Mouse (Mus musculus): ENCODE results near the gene Isoc2a. TPM values are rescaled to one million over a fixed set of nuclear protein-coding genes. Genes with fewer than 3 reads are reported as not detected.

The Isoc2a gene
- polyA plus RNA-seq, 1 experiment from 2014 or later: 2.3 TPM

DNA sequence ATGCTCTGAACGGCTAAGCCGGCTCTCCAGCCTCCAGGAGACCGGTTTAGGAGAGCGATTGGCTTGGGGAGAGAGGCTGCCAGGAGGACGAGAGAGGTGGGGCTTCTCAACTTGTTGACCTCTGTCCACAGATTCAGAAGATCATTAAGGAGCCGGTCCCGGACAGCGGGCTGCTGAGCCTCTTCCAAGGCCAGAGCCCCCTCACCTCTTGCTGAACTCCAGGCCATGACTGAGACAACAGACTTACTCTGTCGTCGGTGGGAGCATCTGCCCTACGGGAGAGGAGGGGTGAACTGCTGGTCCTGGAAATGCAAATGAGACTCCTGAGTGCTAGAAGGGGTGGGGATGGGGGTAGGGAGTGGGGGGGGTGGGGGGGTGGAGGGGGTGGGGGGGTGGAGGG lies 18.2 kb downstream of the Isoc2a start:
- no peak for ATAC-seq
- TF ChIP-seq CTCF (IDR thresholded peaks at IDR 0.05; ENCODE audit: low read depth): no peak
- no peak for TF ChIP-seq EP300 (IDR thresholded peaks at IDR 0.05; ENCODE audit: low read depth)

DNA sequence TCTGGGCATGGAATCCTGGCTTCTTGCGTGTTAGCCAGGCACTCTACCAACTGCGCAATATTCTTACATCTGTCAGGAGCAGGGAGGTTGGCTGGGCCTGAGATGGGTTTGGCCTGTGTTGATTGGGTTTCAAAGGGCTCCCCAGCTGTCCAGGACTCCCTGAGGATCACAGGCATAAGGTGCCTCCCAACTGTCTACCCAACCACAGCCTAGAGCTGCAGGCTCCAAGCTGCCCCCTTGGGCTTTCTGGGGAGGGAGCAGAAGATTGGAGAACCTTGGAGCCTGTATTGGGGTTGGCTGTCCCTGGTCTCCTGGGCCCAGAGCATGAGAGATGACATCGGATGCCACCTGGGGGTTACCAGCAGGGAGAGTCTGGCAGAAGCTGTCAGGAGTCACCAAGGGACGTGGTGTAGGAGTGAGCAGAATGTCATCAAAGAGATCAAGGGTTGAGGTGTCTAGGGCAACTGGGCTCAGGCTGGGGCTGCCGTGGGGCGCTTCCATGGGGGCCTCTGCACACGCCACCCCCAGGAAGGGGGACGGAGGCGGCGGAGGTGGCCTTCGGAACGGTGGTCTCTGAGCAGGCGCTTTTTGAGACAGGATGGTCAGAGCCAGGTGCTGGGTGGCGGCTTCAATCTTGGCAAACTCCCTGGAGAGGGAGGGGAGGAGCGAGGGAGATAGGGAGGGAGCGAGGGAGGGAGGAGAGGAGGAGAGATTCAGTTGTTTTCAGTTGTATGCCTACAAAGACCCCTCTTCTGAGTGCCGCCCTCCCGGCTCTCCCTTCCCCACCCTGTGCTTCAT lies 22.1 kb downstream of the Isoc2a start:
- Histone ChIP-seq H3K27ac (ENCODE audit: low read depth) (0 out of 2 replicates have a peak overlapping the region, but pooled peaks have one; percentile 29), H3K4me1 (ENCODE audit: insufficient read depth) (peaks cover 16% of the 10 kb centered on the region), H3K27me3 (ENCODE audit: insufficient read depth, low read length) (0 out of 2 replicates have a peak, but pooled peaks cover 4% of the 10 kb centered on the region), H3K9ac (replicated peaks) (peak overlapping the region; percentile 26; the same call in 1 of the 2 replicates), H3K4me2 (ENCODE audit: low read depth, low read length) (peak overlapping the region; percentile 76), H3K9me3 (ENCODE audit: low read length) (no peaks in the 10 kb centered on the region), H3K36me3 (replicated peaks; ENCODE audit: insufficient read depth, low read length) (0 out of 2 replicates have a peak, but pooled peaks cover 3% of the 10 kb centered on the region), H3K4me3 (ENCODE audit: low read depth, low read length) (peak overlapping the region; percentile 39)
- 33% methylated on average over 18 of the region's 18 CpGs for WGBS (ENCODE audit: insufficient replicate concordance)
- TF ChIP-seq EP300 (IDR thresholded peaks at IDR 0.05; ENCODE audit: low read depth) (no peak), CTCF (IDR thresholded peaks at IDR 0.05; ENCODE audit: low read depth) (no peak)
- DNase-seq (no peak), ATAC-seq (peak; percentile 35; the same call in 1 of the 2 replicates)

More for the DNA sequence above, 18.2 kb downstream of the Isoc2a start:
- WGBS (ENCODE audit: insufficient replicate concordance): 81% methylated on average over 9 of the region's 11 CpGs
- H3K4me3 ChIP-seq (ENCODE audit: low read depth, low read length): no peak overlapping the region
- no peak overlapping the region for H3K9ac ChIP-seq (replicated peaks)
- no peak for DNase-seq
- no peaks in the 10 kb centered on the region for H3K9me3 ChIP-seq (ENCODE audit: low read length)
- no peak overlapping the region for H3K4me2 ChIP-seq (ENCODE audit: low read depth, low read length)
- H3K27ac ChIP-seq (ENCODE audit: low read depth): no peak overlapping the region
- H3K4me1 ChIP-seq (ENCODE audit: insufficient read depth): peaks cover 10% of the 10 kb centered on the region
- H3K36me3 ChIP-seq (replicated peaks; ENCODE audit: insufficient read depth, low read length): peaks cover 7% of the 10 kb centered on the region; the same call in 1 of the 2 replicates
- 0 out of 2 replicates have a peak, but pooled peaks cover 4% of the 10 kb centered on the region for H3K27me3 ChIP-seq (ENCODE audit: insufficient read depth, low read length)

DNA sequence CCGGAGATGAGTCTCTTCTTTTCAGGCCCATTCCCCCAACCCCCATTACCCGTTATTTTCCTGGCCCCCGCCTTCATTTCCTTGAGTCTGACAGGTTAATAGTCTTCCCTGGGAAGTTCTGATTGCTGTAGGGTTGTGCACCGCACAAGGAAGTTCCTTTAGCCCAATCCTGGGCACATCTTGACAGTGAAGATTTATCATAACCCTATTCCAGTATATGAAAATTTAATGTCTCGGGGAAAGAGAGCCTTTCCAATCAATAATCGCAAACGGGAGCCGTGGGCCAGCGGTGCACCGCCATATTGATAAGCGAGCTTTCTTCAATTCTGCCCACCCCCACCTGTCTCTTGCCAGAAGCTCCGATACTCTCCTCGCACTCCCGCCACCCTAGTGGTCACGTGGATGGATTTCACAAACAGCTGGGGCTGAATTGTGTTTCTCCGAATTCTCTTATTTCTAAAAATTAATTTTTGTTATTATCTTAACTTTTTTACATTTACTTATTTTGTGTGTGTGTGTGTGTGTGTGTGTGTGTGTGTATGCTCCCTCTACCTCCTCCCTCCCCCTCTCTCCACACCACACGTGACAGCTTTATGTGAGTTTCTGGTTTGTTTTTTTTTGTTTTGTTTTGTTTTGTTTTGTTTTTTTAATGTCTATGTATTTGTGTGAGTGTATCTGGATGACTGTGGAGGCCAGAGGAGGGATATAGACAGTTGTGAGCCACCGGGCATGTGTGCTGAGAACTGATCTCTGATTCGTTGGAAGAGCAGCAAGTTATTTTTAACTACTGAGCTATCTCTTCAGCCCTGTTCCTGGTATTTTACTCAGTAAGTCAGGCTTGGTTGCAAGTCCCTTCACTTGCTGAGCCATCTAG lies 22.9 kb downstream of the Isoc2a start:
- Histone ChIP-seq H3K4me1 (ENCODE audit: insufficient read depth) (peaks cover 16% of the 10 kb centered on the region), H3K27me3 (ENCODE audit: insufficient read depth, low read length) (0 out of 2 replicates have a peak, but pooled peaks cover 4% of the 10 kb centered on the region), H3K27ac (ENCODE audit: low read depth) (peak overlapping the region; percentile 37; the same call in 1 of the 2 replicates), H3K4me3 (ENCODE audit: low read depth, low read length) (peak overlapping the region; percentile 39), H3K9ac (replicated peaks) (peak overlapping the region; percentile 26), H3K36me3 (replicated peaks; ENCODE audit: insufficient read depth, low read length) (no peaks in the 10 kb centered on the region), H3K9me3 (ENCODE audit: low read length) (no peaks in the 10 kb centered on the region), H3K4me2 (ENCODE audit: low read depth, low read length) (peak overlapping the region; percentile 76)
- no peak for TF ChIP-seq EP300 (IDR thresholded peaks at IDR 0.05; ENCODE audit: low read depth)
- TF ChIP-seq CTCF (IDR thresholded peaks at IDR 0.05; ENCODE audit: low read depth): 0 out of 2 replicates have a peak, but pooled peaks have one; percentile 1
- ATAC-seq (peak; percentile 56), DNase-seq (peak; percentile 36)
- 6% methylated on average over 19 of the region's 19 CpGs for WGBS (ENCODE audit: insufficient replicate concordance)

GRCm38 (mm10) chr7:4900523-4900851 lies 23.5 kb downstream of the Isoc2a start:
- DNase-seq: no peak
- WGBS (ENCODE audit: insufficient replicate concordance): 23% methylated on average over 11 of the region's 11 CpGs
- Histone ChIP-seq H3K4me1 (ENCODE audit: insufficient read depth) (peaks cover 16% of the 10 kb centered on the region), H3K27ac (ENCODE audit: low read depth) (peak overlapping the region; percentile 37; the same call in 1 of the 2 replicates), H3K9ac (replicated peaks) (no peak overlapping the region; the same call in 1 of the 2 replicates), H3K36me3 (replicated peaks; ENCODE audit: insufficient read depth, low read length) (no peaks in the 10 kb centered on the region), H3K9me3 (ENCODE audit: low read length) (no peaks in the 10 kb centered on the region), H3K4me2 (ENCODE audit: low read depth, low read length) (peak overlapping the region; percentile 76), H3K27me3 (ENCODE audit: insufficient read depth, low read length) (0 out of 2 replicates have a peak, but pooled peaks cover 4% of the 10 kb centered on the region), H3K4me3 (ENCODE audit: low read depth, low read length) (peak overlapping the region; percentile 39)
- TF ChIP-seq CTCF (IDR thresholded peaks at IDR 0.05; ENCODE audit: low read depth) (no peak), EP300 (IDR thresholded peaks at IDR 0.05; ENCODE audit: low read depth) (no peak)
- peak; percentile 4; the same call in 1 of the 2 replicates for ATAC-seq

GRCm38 (mm10) chr7:4901171-4901570 lies 24.2 kb downstream of the Isoc2a start:
- 64% methylated on average over 8 of the region's 8 CpGs for WGBS (ENCODE audit: insufficient replicate concordance)
- H3K4me3 ChIP-seq (ENCODE audit: low read depth, low read length): no peak overlapping the region
- H3K36me3 ChIP-seq (replicated peaks; ENCODE audit: insufficient read depth, low read length): no peaks in the 10 kb centered on the region
- DNase-seq: peak; percentile 81
- H3K9me3 ChIP-seq (ENCODE audit: low read length): no peaks in the 10 kb centered on the region
- no peak overlapping the region for H3K4me2 ChIP-seq (ENCODE audit: low read depth, low read length)
- H3K4me1 ChIP-seq (ENCODE audit: insufficient read depth): peaks cover 16% of the 10 kb centered on the region
- H3K27ac ChIP-seq (ENCODE audit: low read depth): no peak overlapping the region
- H3K27me3 ChIP-seq (ENCODE audit: insufficient read depth, low read length): 0 out of 2 replicates have a peak, but pooled peaks cover 4% of the 10 kb centered on the region
- no peak overlapping the region for H3K9ac ChIP-seq (replicated peaks)
- TF ChIP-seq CTCF (IDR thresholded peaks at IDR 0.05; ENCODE audit: low read depth) (peak; percentile 83), EP300 (IDR thresholded peaks at IDR 0.05; ENCODE audit: low read depth) (no peak)
- peak; percentile 33 for ATAC-seq
